Mouse (Mus musculus): ENCODE measurements around the gene Stx6. TPM values are rescaled to one million over a fixed set of nuclear protein-coding genes. Genes with fewer than 3 reads are reported as not detected.

Stx6 gene
- polyA plus RNA-seq, 1 experiment from 2014 or later, result 85.0 TPM

Other genes starting within 250 kb of the Stx6 start
- 4.4 TPM in 2 replicates for gene Ier5, start 59.1 kb upstream of the Stx6 start, polyA plus RNA-seq (2016; fragmentation: Nextera tagmentation; extraction: Ambion mirVana)
- 1.2 and 1.4 TPM in 2 replicates for gene Mr1, start 11.9 kb upstream of the Stx6 start, polyA plus RNA-seq (2016; fragmentation: Nextera tagmentation; extraction: Ambion mirVana)
- 5.3 and 5.7 TPM in 2 replicates for gene BC034090, start 85.7 kb downstream of the Stx6 start, polyA plus RNA-seq (2016; fragmentation: Nextera tagmentation; extraction: Ambion mirVana)